Mouse (Mus musculus) stomach, postnatal 0 days (tissue): ENCODE results near the gene Pitpnm3.

Experiments
- CTCF ChIP-seq: IDR thresholded peaks from 2 replicates; pipeline ENCODE4 v1.5.1; 2016; ENCODE audit warnings: antibody characterized with exemption, low read depth, mild to moderate bottlenecking, moderate library complexity
- EP300 ChIP-seq: optimal IDR thresholded peaks from 2 replicates; pipeline ENCODE3; 2016; ENCODE audit warnings: antibody characterized with exemption

- TF ChIP-seq EP300 (no peak), CTCF (no peak)
Measured at GRCm38 (mm10) chr11:72027836-72028235, 107.7 kb downstream of the Pitpnm3 start.
